Mouse (Mus musculus) forebrain, embryonic 13.5 days (tissue): Measurements from ENCODE around the gene Zmynd10. TPM values are rescaled to one million over a fixed set of nuclear protein-coding genes. Genes with fewer than 3 reads are reported as not detected.
A peak's percentile ranks its signal among the peaks of the same experiment; 100 is the strongest.

Experiments used
- ATAC-seq: fragments of 200-750 bp; cut with Nextera tagmentation; 2 replicates; pipeline ENCODE4 v1.8.0; 2017
- H3K27ac ChIP-seq: fragments of 300-500 bp; sonication (generic); 2 replicates; pipeline ENCODE4 v1.5.1; 2015; ENCODE audit warnings: inconsistent platforms, mild to moderate bottlenecking, moderate library complexity
- H3K27me3 ChIP-seq: fragments of 300-500 bp; sonication (generic); 2 replicates; pipeline ENCODE4 v1.6.1; 2015; ENCODE audit warnings: mild to moderate bottlenecking, inconsistent platforms
- H3K36me3 ChIP-seq: fragments of 300-500 bp; sonication (generic); 2 replicates; pipeline ENCODE4 v1.6.1; 2015; ENCODE audit warnings: mild to moderate bottlenecking, inconsistent platforms; ENCODE audit not compliant: poor library complexity, severe bottlenecking
- H3K4me1 ChIP-seq: fragments of 300-500 bp; sonication (generic); 2 replicates; pipeline ENCODE4 v1.6.1; 2015; ENCODE audit warnings: inconsistent platforms
- H3K4me2 ChIP-seq: fragments of 300-500 bp; sonication (generic); 2 replicates; pipeline ENCODE4 v1.6.1; 2015; ENCODE audit warnings: inconsistent platforms, mild to moderate bottlenecking, moderate library complexity
- H3K4me3 ChIP-seq: fragments of 300-500 bp; sonication (generic); 2 replicates; pipeline ENCODE4 v1.5.1; 2015; ENCODE audit warnings: mild to moderate bottlenecking, inconsistent platforms
- H3K9ac ChIP-seq: fragments of 300-500 bp; sonication (generic); 2 replicates; pipeline ENCODE4 v1.6.1; 2015; ENCODE audit warnings: mild to moderate bottlenecking, inconsistent platforms
- H3K9me3 ChIP-seq: fragments of 300-500 bp; sonication (generic); replicated peaks from 2 replicates; pipeline ENCODE4 v1.6.1; 2016; ENCODE audit warnings: inconsistent platforms
- WGBS: fragments of 180-500 bp; shearing (Covaris S2); methylation state at CpG from one replicate; pipeline ENCODE4 v1.1.7; 2015; 5-methylcytosine and 5-hydroxymethylcytosine counted together
- polyA plus RNA-seq: library from polyadenylated mRNA; unstranded; fragments of >200 nt; fragmentation: Nextera tagmentation; extraction: Ambion mirVana; gene quantifications from 2 replicates; pipeline ENCODE4 v1.2.1, GENCODE M21; 2015

Zmynd10 gene
- polyA plus RNA-seq, 1 experiment from 2014 or later = 2.0 TPM

DNA sequence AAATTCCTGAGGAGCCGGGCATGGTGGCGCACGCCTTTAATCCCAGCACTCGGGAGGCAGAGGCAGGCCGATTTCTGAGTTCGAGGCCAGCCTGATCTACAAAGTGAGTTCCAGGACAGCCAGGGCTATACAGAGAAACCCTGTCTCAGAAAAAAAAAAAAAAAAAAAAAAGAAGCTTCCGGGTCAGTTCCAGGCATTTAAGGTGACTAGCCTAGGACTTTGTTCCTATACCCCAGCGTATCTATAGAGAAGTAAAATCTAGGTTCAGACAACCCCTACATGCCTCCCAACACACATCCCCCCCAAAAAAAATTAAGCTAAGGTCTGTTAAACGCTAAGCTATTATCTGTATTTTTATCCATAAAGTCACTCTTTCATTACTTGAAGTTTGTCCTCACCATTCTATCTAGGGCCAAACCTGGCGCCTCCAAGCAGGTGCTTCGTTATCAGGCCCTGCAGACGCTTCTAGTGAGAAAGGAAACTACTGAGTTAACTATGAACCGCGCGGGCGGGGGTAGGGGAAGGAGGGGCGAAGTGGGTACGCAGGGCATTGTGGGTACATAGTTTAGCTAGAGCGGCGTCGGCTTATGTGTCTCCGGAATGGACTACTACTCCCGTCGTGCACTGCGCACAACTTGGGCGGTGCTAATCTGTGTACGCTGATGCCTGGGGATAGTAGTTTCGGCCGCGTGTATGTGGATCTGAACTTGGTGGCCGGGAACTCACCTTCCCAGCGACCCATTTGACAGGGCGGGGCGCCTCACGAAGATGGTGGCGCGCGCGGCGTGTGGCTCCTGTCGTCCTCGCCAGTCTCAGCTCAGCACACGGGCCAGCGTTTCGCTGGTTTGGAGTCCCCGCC lies 40.1 kb downstream of the Zmynd10 start, which contains the start of gene Ifrd2:
TSS of gene Ifrd2 (plus strand) at position 669 of the 859 bp plus-strand sequence.
- Histone ChIP-seq H3K9ac (peak within 1 kb of the TSS; percentile 74), H3K4me2 (peak within 1 kb of the TSS; percentile 85), H3K36me3 (peaks cover 41% of the 10 kb centered on the region), H3K27ac (no peak within 1 kb of the TSS), H3K4me3 (peak within 1 kb of the TSS; percentile 77), H3K4me1 (peaks cover 15% of the 10 kb centered on the region), H3K9me3 (no peaks in the 10 kb centered on the region), H3K27me3 (no peaks in the 10 kb centered on the region)
- WGBS = 14% methylated on average over 46 of the region's 46 CpGs
- peak; percentile 98 for ATAC-seq

DNA sequence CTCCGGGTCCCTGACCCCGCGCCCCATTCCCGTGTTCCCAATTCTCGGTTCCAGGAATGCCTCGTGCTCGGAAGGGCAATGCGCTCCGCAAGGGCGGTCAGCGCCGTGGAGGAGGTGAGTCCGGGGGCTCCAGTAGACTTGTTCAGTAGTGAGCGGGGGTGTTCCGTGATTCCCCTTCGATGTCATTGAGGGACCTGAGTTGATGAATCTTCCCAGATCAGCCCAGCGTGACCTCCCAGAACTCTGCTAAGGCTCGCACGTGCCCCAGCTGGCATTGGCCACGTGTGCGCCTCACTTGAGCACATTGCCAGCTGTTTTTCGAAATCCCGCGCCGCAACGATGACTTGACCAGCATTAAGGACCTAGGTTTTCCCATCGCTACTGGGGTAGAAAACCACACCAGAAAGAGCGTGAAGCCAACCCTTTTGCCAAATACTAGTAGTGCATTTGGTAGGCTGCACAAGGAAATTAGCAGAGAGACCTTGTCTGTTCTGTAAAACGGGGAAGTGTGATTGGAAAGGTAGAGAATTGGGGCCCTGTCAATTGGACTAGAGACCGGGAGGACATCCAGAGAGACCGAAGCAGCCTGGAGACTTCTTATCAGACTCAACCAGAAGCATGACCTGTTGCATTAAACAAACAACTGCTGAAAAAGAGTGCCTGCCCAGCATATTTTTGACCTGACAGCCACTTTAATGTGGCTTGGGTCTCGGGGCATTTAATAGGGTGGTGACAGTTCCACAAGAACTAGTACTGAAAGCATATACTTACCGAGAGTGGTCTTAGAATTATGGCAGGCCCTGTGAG lies 40.9 kb downstream of the Zmynd10 start:
- ATAC-seq = no peak; the same call in 1 of the 2 replicates
- peaks cover 45% of the 10 kb centered on the region for H3K36me3 ChIP-seq
- H3K27me3 ChIP-seq = no peaks in the 10 kb centered on the region
- H3K27ac ChIP-seq = no peak overlapping the region
- H3K9ac ChIP-seq = peak overlapping the region; percentile 74
- 6% methylated on average over 33 of the region's 33 CpGs for WGBS
- H3K4me2 ChIP-seq = peak overlapping the region; percentile 85
- no peaks in the 10 kb centered on the region for H3K9me3 ChIP-seq
- peak overlapping the region; percentile 77 for H3K4me3 ChIP-seq
- H3K4me1 ChIP-seq = peaks cover 15% of the 10 kb centered on the region

DNA sequence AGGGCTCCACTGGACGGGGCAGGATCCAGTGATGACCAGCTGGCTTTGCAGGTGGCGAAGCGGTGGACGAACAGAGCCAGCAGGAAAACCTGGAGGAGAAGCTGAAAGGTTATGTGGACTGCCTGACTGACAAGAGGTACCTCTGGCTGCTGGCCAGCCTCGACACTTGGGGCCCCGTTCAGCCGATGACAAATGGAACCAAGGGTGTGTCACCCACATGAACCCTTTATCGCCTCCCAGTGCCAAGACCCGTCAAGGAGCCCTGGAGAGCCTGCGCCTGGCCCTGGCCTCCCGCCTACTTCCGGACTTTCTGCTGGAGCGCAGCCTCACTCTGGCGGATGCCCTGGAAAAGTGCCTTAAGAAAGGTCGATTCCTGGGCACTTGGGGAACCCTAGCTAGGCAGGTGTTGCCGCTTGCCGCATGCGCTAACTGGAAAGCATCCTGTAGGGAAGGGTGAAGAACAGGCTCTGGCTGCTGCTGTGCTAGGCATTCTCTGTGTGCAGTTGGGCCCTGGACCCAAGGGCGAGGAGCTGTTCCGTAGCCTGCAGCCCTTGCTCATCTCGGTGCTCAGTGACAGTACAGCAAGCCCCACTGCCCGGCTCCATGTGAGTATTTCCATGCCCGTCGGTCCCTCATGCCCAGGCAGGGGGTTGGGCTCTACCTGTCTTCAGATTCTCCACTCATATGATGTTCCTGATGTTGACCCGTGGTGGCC lies 43.1 kb downstream of the Zmynd10 start:
- no peak overlapping the region for H3K4me2 ChIP-seq
- no peak overlapping the region for H3K27ac ChIP-seq
- H3K36me3 ChIP-seq = peaks cover 48% of the 10 kb centered on the region
- H3K9ac ChIP-seq = no peak overlapping the region
- H3K4me1 ChIP-seq = peaks cover 15% of the 10 kb centered on the region
- WGBS = 91% methylated on average over 25 of the region's 25 CpGs
- no peak overlapping the region for H3K4me3 ChIP-seq
- H3K27me3 ChIP-seq = no peaks in the 10 kb centered on the region
- no peak for ATAC-seq
- H3K9me3 ChIP-seq = no peaks in the 10 kb centered on the region

DNA sequence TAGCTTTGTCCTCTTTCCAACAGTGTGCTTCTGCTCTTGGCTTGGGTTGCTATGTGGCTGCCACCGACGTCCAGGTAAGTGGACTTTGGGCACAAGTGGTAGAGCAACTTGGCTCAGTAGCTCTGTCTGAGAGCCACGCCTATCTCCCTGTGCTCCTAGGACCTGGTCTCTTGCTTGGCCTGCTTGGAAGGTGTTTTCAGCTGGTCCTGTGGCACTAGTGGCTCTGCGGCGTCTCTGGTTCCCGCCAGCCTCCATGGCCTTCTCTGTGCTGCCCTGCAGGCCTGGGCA lies 43.6 kb downstream of the Zmynd10 start:
- Histone ChIP-seq H3K4me3 (no peak overlapping the region), H3K27me3 (no peaks in the 10 kb centered on the region), H3K9ac (no peak overlapping the region), H3K27ac (no peak overlapping the region), H3K36me3 (peaks cover 48% of the 10 kb centered on the region), H3K9me3 (no peaks in the 10 kb centered on the region), H3K4me1 (peaks cover 15% of the 10 kb centered on the region), H3K4me2 (no peak overlapping the region)
- WGBS = 95% methylated on average over 6 of the region's 6 CpGs
- no peak for ATAC-seq

DNA sequence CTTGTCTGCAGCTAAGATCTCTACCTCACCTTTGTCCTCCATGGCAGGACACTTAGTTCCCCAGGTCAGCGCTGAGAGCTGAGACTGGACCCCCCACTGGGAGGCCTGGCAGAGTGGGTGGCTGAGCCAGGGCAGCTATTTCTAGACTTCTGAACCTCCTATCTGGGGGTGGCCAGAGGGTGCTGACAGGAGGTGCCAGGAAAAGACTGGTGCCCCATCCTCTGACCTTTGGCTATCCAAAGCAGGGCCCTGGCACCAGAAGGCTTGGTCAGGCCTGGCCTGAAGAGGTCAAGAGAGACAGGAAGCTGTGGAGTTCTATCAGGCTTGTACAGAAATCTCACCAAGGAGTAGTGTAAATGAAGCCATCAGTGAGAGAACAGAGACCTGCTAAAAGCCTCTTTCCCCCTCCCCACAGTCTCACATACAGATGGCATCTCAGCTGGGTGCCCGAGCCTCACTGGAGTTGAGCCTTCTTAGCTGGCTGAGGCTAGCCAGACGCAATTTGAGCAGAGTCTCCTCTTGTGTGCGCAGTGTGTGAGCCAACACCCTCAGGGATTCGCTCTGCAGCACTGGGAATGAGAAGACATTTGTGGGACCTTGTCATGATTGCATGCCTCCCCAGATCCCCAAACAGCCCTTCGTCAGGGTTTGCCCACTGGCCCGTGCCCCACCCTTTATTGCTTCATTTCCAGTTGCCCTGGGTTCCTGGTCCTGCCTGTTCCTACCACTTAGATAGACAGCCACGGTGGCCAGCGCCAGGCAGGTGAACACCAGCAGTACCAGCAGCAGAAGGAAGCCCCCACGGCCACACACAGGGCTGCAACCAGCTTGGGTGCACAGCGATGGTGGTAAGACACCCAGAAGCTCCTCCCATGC lies 46.2 kb downstream of the Zmynd10 start:
- Histone ChIP-seq H3K27me3 (no peaks in the 10 kb centered on the region), H3K9ac (no peak overlapping the region), H3K36me3 (peaks cover 48% of the 10 kb centered on the region), H3K9me3 (no peaks in the 10 kb centered on the region), H3K4me2 (no peak overlapping the region), H3K27ac (no peak overlapping the region; the same call in 1 of the 2 replicates), H3K4me1 (peaks cover 9% of the 10 kb centered on the region), H3K4me3 (no peak overlapping the region)
- 82% methylated on average over 11 of the region's 11 CpGs for WGBS
- ATAC-seq = no peak

DNA sequence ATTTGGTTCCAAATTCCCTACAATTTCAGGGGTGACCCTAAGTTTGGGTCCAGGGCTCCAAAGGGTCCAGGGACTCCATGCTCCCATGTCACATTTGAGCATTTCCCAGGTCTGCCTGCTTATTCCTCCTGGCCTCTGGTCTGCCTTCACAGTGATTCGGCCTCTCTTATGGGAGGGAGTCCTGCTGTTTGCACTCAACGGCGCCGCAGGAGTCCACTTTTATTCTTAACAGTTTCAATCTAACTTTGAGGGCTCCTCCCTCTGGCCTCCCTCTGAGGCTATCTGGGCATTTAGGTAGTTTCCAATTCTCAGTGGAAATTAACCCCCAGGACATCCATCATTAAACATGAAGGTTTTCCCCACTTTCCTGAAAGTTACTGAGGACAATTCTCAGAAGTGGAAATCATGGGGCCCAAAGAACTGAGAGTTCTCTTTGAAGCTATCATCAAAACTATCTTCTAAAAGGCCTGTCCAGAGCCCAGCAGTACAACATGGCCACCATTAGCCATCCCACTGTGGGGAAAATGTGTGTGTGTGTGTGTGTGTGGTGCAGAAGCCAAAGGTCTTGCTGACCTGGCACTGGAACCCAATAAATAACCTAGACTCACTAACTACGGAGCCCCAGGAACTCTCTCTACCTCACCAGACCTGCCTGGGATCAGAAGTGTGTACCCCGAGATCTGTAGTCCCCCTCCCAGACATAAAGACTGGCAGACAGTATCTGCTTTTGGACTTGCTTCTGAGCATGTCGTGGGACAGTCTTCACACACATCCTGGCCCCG lies 47.4 kb downstream of the Zmynd10 start:
- Histone ChIP-seq H3K4me3 (no peak overlapping the region), H3K9ac (no peak overlapping the region), H3K27ac (no peak overlapping the region), H3K27me3 (no peaks in the 10 kb centered on the region), H3K4me1 (no peaks in the 10 kb centered on the region), H3K36me3 (peaks cover 48% of the 10 kb centered on the region), H3K4me2 (no peak overlapping the region), H3K9me3 (no peaks in the 10 kb centered on the region)
- WGBS = 71% methylated on average over 8 of the region's 8 CpGs
- no peak for ATAC-seq

DNA sequence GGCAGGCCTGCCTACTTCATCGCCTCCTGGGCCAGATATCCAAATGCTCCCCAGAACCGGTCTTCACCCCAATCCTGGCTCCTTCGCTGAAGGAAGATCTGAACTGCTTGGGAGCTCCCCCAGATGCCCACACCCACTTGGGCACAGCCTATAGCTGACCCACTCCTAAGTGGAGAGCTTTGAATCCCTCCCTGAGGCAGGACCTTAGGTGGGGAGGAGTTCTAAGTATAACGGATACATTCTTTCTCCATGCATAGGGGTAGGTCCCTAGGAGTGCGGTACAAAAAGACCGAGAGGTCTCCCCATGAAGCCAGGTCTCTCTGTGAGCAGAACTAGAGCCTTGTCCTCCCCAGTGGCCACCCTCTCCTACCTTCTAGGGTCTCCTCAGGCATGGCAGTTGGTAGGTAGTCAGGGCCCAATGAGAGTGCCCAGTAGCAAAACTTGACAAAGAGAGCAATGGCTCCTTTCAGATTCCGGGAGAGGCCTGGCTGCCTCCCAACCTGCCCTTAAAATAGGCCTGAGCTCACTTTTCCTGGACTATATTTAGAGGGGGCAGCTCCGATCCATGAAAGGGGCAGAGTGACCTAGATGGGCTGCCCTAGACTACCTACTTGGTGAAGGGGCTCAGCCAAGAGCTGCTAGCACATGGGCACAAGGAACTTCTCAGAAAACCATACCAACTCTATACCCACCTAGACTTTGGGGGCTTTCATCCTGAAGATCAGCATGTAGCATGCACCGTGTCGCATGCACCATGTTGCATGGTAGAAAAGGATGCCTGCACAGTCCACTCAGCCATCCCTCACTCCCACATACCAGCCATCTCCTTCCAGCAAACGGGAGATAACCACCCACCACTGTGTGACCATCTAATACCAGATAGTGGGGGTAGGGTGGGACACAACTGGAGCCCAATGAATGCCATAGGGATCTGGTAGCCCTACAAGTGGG lies 49.8 kb downstream of the Zmynd10 start:
- no peaks in the 10 kb centered on the region for H3K9me3 ChIP-seq
- WGBS = 93% methylated on average over 11 of the region's 11 CpGs

DNA sequence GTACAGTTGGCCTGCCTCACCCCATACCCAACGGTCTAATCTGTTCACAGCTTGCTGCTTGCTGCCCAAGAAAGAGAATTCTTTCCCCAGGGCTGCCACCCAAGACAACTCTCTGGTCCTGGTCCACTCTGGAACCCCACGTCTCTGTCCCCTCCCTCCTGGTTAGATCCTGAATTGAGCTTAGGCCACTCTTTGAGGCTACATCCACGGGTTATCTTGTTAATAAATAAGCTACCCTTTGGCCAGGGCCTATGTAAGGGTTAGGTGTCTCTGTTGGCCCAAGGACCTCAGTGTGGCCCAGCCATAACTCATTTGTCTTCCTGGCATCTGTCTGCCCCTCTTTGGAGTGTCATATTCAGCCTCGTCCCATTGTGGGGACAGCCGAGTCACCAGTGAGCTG lies 51.3 kb downstream of the Zmynd10 start:
- peaks cover 7% of the 10 kb centered on the region for H3K4me1 ChIP-seq
- H3K27ac ChIP-seq = no peak overlapping the region
- H3K9ac ChIP-seq = no peak overlapping the region
- no peak overlapping the region for H3K4me3 ChIP-seq
- H3K4me2 ChIP-seq = no peak overlapping the region
- H3K9me3 ChIP-seq = no peaks in the 10 kb centered on the region
- no peak for ATAC-seq
- 82% methylated on average over 5 of the region's 5 CpGs for WGBS
- H3K27me3 ChIP-seq = no peaks in the 10 kb centered on the region
- peaks cover 10% of the 10 kb centered on the region for H3K36me3 ChIP-seq

More for the DNA sequence above, 49.8 kb downstream of the Zmynd10 start:
- Histone ChIP-seq H3K4me3 (no peak overlapping the region), H3K4me2 (no peak overlapping the region), H3K4me1 (no peaks in the 10 kb centered on the region), H3K27me3 (no peaks in the 10 kb centered on the region), H3K27ac (no peak overlapping the region), H3K9ac (no peak overlapping the region), H3K36me3 (peaks cover 25% of the 10 kb centered on the region)
- no peak for ATAC-seq

DNA sequence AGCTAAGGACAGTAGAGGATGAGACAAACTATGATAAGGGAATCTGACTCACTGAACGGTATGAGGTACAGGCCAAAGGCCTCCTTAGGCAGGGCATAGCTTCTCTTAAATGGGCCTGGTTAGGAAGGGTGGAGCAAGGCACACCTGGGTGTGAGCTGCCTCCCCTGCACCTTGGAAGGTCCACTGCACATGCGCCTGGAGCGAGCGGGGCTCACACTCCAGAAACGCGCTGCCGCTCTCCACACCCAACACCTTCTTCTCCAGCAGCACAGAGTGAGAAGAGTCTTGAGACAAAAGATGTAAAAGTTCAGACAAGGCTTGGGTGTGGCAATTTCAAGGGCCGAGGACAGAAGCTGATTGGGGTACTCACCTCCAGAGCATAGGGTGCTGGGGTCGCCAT lies 52.3 kb downstream of the Zmynd10 start:
- no peaks in the 10 kb centered on the region for H3K36me3 ChIP-seq
- no peaks in the 10 kb centered on the region for H3K27me3 ChIP-seq
- no peak overlapping the region for H3K27ac ChIP-seq
- H3K9ac ChIP-seq = no peak overlapping the region
- H3K4me1 ChIP-seq = peaks cover 13% of the 10 kb centered on the region
- no peak for ATAC-seq
- no peaks in the 10 kb centered on the region for H3K9me3 ChIP-seq
- WGBS = 92% methylated on average over 9 of the region's 9 CpGs
- H3K4me3 ChIP-seq = no peak overlapping the region
- H3K4me2 ChIP-seq = no peak overlapping the region

DNA sequence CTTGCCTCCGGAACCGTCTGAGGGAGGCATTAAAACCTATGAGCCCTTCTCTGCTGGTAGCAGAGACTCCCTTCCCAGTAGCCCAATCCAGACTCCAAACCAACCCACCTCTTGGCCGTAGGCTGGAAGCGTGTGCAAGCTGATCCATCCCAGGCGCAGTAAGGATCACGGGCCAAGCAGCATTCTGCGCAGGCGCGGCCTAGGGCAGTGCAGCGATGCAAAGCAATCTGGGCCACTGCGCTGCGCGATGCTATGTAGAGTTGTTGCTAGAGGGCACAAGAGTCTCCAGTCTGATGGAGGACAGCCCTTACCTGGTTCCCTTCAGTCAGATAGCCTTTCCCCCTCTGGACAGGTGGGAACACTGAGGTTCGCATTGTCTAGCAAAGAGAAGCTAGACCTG lies 52.7 kb downstream of the Zmynd10 start:
- Histone ChIP-seq H3K4me2 (no peak overlapping the region), H3K27ac (no peak overlapping the region), H3K4me1 (peaks cover 17% of the 10 kb centered on the region), H3K9me3 (no peaks in the 10 kb centered on the region), H3K9ac (no peak overlapping the region), H3K27me3 (no peaks in the 10 kb centered on the region), H3K36me3 (no peaks in the 10 kb centered on the region), H3K4me3 (no peak overlapping the region)
- no peak for ATAC-seq
- 81% methylated on average over 14 of the region's 14 CpGs for WGBS
